Mouse (Mus musculus) gastrocnemius, postnatal 36 days (tissue): ENCODE measurements around the gene Riox1. TPM values are rescaled to one million over a fixed set of nuclear protein-coding genes. Genes with fewer than 3 reads are reported as not detected.
"Not testable (repeated sequence)": the region's sequence is repeated elsewhere in the genome, so short reads cannot be mapped to it uniquely, and the experiment has no call there.

Source experiments
- DNase-seq, 2 experiments: peaks; one replicate each; pipeline ENCODE4 v3.0.0; 2022
- intact Hi-C: fragments of 180-260 bp; cut with DNase I; formaldehyde crosslinking; loops from one replicate; pipeline ENCODE4 v1.15.1; 2025
- long read RNA-seq, 2 experiments: library from polyadenylated mRNA; stranded (forward); transcript quantifications; one replicate each; pipeline ENCODE4 v2.0.0; 2021
- total RNA-seq, 2 experiments: library from RNA; stranded (reverse); gene quantifications; 2 replicates each; pipeline ENCODE4 v1.2.3; 2021

Riox1 gene
- total RNA-seq, result 1 to 10 TPM; 3.2 to 4.1 TPM
- long read RNA-seq, experiment 1, transcript Riox1-201 (1 exons, 2,344 nt), result major isoform, 7 of 7 reads
- long read RNA-seq, experiment 1, partial matches to known transcripts, result 0 of 7 reads
- long read RNA-seq, experiment 1, other reads (novel, unspliced or antisense), result 0 of 7 reads
- long read RNA-seq, experiment 2, transcript Riox1-201 (1 exons, 2,344 nt), result major isoform, 14 of 14 reads
- long read RNA-seq, experiment 2, partial matches to known transcripts, result 0 of 14 reads
- long read RNA-seq, experiment 2, other reads (novel, unspliced or antisense), result 0 of 14 reads

DNA sequence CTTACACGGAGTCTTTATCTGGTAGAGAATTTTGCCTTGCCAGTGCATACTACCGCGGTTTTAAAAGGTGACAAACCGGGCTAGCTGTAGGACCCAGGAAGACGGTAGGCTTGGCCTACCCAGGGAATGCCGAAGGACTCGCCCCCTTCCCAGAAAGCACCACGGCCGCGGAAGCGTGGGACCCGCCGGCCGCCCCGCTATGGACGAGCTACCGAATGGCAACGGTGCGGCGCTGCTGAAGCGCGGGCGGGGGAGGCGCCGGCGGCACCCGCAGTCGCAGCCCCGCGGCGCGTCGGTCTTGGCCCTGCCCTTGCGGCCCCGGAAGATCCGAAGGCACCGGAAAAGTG, at the start of gene Riox1:
Gene Riox1 (plus strand): TSS at position 116 of the 347 bp plus-strand sequence.
- peak; percentile 68 to 73 for DNase-seq
- intact Hi-C loops, result loop anchor here (2.0 kb wide), 1 partner anchor 28 kb away; no protein-coding TSS in a partner anchor

DNA sequence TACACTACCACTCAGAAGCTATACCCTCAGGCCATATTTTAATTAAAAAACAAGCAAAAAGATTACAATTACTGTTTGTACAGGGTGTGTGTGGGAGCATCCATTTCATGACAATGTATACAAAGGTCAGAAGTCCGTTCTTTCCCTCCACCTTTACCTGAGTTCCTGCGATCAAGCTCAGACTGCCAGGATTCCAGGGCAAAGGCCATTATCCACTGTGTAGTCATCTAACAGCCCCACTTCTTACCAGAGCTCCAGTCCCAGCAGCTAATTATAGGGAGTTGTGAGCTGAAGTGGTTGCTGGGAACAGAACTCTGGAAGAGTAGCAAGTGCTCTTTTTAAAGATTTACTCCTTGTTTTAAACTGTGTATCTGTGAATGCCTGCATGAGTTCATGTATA, 40.0 kb upstream of the Riox1 start:
- DNase-seq, result no peak
- intact Hi-C loops, result no loop called here

DNA sequence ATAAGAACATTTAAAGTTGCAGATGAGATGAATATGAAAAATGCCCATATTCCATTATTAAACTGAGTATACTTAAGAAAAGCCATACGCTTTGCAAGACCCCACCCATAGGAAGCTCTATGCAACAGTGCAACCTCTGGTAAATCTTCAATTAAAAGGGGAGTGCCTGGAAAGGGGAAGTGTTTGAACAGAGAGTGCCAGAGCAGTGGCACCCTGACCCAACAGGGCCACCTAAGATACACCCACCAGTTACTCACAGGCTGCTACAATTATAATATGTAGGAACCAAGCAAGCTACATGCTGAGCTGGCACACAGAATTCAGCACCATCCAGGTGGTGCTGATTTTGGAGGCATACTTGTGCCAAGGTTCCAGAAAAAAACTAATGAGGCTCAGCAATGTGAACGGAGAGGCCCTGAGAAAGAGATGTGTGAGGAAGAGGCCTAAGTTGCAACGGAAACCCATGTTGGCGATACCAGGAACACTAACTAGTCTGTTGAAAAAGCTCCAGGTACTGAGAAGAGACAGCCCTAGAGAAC, 36.1 kb upstream of the Riox1 start:
- DNase-seq, result no peak
- intact Hi-C loops, result no loop called here

DNA sequence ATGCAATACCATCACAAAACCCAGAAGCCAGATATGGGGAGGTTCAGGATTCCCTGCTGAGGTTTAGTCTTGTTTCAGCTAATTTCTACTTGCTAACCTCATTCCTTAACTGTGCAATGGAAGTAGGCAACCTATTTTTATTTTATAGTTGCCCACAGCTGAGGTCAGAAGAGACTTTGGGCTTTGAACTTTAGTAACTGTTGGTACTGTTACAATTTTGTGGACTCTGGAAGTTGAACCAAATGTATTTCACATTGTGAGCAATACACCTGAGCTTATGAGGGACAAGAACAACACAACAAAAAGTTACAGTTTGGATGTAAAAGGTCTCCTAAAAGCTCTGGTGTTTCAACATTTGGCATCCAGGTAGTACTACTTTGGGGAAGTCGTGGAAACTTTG, 35.6 kb upstream of the Riox1 start:
- intact Hi-C loops, result no loop called here
- no peak for DNase-seq

DNA sequence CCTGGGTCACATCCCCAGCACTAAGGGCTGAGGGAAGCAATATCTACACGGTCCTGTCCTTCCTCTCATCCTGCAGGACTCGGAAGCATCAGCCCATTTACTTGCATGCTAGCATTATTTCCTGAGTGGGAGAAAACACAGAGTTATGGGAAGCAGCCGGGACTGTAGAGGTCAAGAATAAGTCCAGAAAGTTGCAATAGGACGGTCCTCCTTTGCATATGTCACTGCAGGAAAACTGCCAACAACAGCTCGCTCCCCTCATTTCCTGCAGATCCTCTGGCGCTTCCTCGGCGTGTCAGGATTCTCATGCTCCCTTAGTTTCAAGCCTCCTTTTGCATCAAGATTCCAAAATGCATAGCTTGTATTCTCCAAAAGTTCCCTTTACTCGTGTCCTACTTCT, 33.5 kb upstream of the Riox1 start:
- no peak for DNase-seq
- intact Hi-C loops, result no loop called here

DNA sequence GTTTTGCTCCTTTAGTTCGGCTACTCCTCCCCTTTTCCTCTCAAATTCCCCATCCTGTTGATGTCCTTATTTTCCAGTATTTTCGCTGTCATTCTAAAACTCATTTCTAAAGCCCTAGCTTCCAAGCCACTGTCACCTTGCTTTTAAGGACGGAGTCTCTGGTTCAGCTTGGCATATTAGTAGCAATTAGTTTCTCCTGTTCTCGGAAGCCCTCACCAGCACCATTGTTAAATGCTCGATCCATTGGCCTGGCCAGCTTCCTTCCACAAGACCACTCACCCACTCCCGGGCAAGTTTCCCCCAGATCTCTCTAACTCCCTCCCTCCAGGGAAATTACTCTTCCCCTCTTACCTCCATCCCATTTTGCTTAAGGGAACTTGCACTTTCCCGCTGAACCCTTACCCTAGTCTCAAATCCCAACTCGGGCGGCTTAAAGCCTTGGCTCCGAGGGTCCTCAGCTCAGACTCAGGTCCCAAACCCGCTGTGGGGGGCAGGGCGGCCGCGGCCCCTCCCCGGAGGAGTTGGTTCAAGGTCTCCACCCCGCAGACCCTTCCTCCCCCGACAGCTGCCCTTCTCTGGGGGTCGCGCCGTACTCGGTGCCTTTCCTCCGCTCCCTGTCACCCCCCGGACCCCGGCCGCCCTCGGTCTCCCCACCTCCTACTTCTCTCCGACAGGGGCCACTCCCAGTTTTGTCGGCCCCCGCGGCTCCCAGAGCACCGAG, 29.5 kb upstream of the Riox1 start:
- peak; percentile 9 to 20 for DNase-seq
- intact Hi-C loops, result no loop called here

DNA sequence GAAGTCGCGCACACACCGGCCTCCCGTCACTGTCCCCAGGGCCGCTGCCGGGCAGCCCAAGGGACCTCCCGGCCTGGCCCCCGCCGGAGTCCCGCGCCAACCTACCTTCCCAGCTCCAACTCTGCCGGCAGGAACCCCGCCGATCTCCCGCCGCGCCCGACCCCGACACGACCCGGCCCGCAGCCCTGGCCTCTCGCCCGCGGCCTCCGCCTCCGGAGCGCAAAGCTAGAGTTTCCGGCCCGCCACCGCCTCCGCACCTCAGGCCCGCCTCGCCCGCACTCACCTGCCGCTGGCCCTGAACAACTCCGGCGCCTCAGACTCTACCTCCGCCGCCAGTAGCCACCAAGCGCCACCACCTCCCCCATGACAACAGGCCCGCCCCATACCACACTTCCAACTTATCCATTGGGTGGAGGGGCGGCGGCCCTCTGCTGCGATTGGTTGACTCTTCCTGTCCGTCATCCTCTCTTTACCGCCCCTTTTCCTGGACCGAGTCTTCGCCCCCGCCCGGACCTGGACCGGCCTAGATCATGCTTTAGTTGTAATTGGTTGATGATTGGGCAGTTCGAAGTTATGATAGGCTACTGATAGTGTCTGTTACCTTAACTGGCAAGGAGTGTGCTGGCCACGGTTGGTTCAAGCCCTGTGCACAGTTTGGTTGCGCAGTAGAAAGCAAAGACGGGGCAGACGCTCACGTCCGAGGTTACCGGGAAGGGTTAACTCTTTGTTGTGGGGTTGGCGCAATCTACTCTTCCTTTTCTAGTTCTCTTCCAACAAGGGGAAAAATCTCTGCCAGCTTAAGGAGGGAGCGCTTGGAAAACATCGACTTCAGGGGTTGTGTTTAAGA, 28.6 kb upstream of the Riox1 start, which contains the start of gene Numb:
Gene Numb (minus strand): TSS at position 400 of the 847 bp plus-strand sequence.
- DNase-seq, result peak; percentile 95 to 96
- intact Hi-C loops, result loop anchor here (2.0 kb wide), 1 partner anchor 29 kb away; the partner anchor contains the start of gene Riox1

DNA sequence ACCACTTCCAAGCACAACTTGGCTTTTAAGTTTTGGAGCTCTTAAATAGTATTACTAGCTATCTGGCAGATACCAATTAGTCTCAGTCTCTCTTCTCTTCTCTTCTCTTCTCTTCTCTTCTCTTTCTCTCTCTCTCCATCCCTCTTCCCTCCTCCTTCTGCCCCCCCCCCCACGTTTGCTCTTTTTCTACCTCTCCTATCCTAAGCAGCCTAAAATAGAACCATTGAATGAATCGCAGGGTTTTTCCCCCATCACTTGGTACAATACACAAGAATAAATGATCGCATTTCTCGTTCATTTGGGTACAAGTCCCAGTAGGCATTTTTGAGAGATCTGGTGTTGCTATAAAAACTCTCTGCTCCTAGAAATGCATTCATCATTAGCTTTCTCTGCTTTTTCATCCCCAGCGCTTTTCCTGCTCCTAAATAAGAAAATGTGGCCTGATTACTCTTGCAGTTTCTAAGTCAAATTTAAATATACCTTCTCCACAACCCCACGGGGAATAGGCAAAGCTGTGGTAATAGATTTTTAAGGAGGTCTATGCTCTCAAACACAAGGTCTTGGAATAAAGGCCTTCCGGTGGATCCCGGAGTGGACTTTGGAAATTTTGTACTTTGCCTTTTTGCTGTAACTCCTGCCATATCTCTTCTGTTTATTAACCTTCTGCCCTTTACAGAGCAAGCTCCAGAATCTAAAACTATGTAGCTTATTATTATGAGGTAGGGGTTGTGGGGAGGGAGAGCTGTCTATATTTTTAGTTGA, 27.5 kb upstream of the Riox1 start:
- intact Hi-C loops, result loop anchor here (2.0 kb wide), 1 partner anchor 28 kb away; the partner anchor contains the start of gene Riox1
- no peak for DNase-seq

DNA sequence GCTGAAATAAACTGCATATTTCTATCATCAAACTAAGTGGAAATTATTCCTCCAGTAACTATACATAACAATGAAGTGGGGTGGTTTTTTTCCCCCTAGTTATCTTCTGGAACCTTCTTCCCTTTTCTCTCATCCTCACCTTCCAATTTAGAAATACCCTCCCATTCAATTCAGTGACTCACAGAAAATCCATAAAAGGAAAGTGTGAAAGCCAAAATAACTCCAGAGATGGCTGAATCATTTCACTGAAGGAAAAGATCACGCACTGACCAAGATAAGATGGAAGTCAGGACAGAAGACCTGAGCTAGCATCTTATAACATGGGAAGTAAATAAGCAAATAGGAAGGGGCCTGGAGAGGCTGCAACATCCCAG, 26.9 kb upstream of the Riox1 start:
- intact Hi-C loops, result loop anchor here (2.0 kb wide), 1 partner anchor 27 kb away; the partner anchor contains the start of gene Riox1
- DNase-seq, result no peak

DNA sequence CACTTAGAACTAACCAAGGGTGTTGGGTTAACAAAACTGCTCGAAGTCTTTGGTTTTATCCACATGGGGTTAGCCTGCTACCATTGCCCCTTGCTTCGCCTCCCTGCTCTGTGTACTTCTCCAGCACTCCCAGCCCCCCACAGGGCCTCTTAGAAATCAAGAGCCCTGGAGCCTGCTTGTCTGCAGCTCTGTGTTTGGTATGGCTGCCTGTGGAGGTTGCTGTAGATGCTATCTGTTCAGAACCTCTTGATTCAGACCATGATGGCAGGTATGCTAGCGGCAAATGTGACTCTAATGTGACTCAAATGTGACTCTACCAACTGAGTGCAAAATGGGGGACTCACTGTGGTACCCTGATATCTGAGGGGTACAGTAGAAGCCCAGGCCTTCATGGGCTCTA, 26.1 kb upstream of the Riox1 start:
- intact Hi-C loops, result no loop called here
- DNase-seq, result no peak

DNA sequence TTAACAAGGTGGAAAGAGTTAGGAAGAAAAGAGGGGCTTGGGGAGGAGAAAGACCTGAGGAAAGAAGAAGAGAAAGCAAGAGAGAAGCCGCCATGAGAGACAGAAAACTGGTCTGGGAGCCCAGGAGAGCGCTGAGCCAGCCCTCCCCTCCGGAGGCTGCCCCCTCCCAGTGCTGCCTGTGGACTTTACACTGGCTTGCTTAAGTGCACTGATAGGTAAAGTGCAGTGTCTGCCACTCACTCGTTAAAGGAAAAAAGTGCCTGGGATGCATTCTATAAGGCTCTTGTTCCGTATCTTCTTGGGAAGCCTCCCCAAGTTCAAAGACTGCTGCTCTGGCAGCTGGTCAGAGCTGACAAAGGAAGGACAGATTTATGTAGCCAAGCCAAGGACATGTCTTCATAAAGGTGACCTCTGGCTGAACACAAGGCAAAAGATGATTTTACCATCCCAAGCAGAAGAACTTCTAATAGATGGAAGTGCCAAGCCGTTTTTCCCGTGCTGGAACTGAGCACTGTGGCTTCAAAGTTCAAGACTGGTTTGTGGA, 25.2 kb upstream of the Riox1 start:
- no peak for DNase-seq
- intact Hi-C loops, result no loop called here

DNA sequence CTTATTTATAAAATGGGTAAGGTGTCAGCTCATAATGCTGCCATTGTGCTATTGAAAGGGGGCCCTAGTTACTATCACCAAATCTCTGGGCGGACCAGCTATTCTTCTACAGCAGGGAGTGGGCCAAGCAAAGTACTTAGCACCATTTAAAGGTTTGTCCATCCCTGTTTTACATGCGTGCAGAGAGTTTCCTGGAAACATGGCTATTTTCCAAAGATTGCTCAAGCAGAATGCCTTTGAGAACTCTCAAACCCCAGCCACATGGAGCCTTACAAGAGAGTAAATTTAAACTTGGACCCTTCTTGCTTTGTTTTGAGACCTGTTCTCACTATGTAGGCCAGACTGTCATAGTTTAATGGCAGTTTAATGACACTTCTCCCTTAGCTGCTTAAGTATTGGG, 24.3 kb upstream of the Riox1 start:
- DNase-seq, result no peak
- intact Hi-C loops, result no loop called here

DNA sequence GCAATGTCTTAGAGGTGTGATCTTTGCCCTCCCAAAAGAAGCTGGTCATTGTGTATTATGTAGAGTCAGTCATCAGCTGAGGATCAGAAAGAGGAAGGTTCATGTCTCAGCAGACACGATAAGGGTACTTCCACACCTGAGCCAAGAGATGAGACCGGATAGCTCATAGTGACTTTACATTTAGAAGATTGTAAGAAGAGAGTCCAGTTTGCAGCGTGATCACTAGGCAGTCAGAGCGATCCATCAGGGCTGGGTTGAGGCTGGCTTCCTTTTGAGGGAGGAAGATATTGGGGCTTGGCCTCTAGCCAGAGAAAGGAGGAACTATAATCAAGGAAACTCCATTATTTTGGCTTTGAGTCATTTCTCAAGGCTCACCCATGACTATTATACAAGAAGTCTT, 22.7 kb upstream of the Riox1 start:
- intact Hi-C loops, result no loop called here

DNA sequence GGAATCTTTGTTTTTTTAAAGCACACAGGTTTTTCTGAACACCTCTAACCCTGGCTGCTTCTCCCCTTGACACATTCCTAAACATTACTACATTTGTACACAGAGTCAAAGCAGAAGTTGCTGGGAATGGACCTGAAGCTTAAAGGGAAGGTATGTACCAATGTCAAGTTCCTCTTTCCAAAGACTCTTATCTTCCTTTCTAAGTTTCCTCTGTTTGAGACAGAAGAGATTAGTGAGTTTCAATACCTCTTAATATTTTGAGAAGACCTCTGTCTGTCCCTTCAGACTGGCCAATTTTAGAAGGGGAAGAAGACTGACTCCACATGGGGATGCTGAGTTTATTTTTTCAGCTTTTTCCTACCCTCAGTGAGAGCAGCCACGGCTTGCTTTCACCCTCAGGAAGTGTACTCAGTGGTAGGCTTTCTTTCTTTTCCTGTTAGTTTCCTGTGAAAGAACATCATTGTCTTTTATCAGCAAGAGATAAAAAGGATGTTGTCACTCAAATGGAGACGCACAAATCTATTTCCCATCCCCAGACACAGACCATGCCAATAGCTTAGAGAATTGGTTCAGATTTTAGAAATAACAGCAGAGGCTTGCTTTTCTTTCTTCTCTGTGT, 21.1 kb upstream of the Riox1 start:
- DNase-seq, result no peak
- intact Hi-C loops, result no loop called here

More for the DNA sequence above, 22.7 kb upstream of the Riox1 start:
- no peak for DNase-seq

DNA sequence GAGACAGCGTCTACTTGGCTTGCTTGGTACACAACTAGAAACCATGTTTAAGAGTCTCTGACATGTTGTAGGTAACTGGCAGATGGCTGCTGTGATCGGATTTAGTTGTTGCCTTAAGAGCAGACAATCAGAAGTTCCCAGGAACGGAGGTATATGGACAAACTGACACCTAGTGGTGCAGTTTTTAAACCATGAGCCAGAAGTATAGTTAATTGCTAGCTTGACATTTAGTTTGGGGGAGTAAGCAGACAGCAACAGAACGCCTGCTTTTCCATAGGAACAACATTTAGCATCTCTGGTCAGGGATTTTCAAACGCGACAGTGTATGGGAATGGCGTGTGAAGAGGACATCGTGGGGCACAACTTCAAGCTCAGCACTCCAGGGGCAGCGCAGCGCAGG, 12.8 kb upstream of the Riox1 start:
- intact Hi-C loops, result no loop called here
- DNase-seq, result no peak

DNA sequence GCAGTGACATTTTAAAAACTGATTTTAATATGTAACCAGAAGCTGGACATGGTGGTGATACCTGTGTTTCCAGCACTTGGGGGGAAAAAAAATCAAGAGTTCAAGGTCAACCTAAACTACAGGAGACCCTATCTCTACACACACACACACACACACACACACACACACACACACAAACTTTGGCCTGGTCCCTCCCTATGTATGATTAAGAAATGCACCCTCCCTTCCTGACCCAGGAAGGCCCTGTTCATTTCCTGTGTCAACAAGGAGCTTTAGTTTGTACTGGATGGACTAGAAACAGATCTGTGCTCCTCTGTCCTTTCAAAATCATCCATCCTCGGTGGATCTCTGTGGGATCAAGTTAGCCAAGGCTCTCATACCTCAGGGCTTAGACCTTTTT, 11.8 kb upstream of the Riox1 start:
- intact Hi-C loops, DNase-seq: not testable (repeated sequence)

DNA sequence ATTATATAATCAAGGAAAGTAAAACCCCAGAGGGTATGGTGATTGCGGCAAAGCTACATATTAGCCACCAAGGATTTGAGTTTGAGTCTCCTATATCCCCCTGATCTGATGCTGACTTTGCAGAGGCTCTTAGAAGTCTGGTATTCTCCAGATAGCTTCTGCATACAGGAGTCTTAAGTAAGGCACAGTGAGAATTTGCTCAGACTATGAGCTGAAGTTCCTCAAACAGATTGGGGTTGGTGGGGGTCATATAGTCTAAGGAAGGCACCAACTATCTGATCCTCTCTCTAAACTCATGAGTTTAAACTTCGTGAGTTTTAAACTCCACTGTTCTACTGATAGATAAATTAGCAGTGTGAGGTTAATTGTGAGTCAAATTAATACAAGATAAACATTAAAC, 11.1 kb upstream of the Riox1 start:
- intact Hi-C loops, result no loop called here

DNA sequence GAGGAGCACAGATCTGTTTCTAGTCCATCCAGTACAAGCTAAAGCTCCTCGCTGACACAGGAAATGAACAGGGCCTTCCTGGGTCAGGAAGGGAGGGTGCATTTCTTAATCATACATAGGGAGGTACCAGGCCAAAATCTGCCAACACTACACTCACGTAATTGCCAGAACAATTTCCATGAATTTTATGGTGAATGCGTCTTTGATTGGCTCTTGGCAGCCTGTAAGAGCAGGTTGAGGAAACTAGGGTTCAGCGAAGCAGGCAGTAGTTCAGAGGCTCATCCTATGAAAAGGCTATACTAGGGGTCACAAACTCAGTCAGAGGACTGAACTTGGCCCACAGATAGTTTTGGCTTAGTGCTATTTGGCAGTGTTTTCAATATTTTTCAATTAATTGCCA, 10.4 kb upstream of the Riox1 start:
- intact Hi-C loops, result no loop called here
- no peak for DNase-seq

More for the DNA sequence above, 11.1 kb upstream of the Riox1 start:
- DNase-seq, result no peak

DNA sequence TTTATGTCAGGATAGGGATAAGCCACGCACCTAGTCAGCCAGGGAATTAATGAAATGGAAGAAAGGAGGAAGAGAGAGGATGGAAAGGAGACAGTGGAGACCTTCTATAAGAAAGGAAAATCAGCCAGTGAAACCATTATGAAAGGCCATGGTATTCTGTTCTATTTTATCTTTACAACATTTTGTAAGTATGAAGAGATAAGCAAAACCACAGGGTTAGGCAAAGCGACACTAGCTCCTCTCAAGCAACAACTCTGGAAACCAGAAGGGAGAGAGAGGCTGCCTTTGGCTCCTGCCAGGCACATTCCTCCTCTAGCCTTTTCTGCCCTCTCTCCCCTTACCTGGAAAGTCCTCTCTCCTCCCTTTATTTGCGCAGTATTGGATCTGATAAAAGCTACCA, 8.5 kb upstream of the Riox1 start:
- DNase-seq, result no peak
- intact Hi-C loops, result no loop called here
